Mouse (Mus musculus): ENCODE measurements at regions not wholly inside any gene's neighbourhood (a gene's known extent, or its start where the extent isn't known, plus 50 kb on each side); places are given as distances from the start of the nearest gene placed in this dataset.
A peak's percentile ranks its signal among the peaks of the same experiment; 100 is the strongest.

GRCm38 (mm10) chr8:113582180-113582975 lies 53.0 kb upstream of the Mon1b start:
- DNase-seq, result peak; percentile 52

- peak; percentile 19 for DNase-seq
Observed at GRCm38 (mm10) chr8:113583801-113584200, 51.6 kb upstream of the Mon1b start.
